Mouse (Mus musculus) intestine, embryonic 14.5 days (tissue): ENCODE data around the gene Atg4b. TPM values are rescaled to one million over a fixed set of nuclear protein-coding genes. Genes with fewer than 3 reads are reported as not detected.
"Not testable (repeated sequence)": the region's sequence is repeated elsewhere in the genome, so short reads cannot be mapped to it uniquely, and the experiment has no call there.

Source experiments
- ATAC-seq: fragments of 200-750 bp; cut with Nextera tagmentation; replicated peaks from 2 replicates; pipeline ENCODE4 v1.8.0; 2017; ENCODE audit warnings: low read depth, moderate number of reproducible peaks, moderate TSS enrichment, moderate library complexity; ENCODE audit not compliant: low FRiP score, low TSS enrichment
- DNase-seq: peaks from one replicate; pipeline ENCODE4 v3.0.0-alpha.2; 2018; ENCODE audit warnings: low spot score
- H3K27ac ChIP-seq: fragments of 300-500 bp; sonication (generic); 2 replicates; pipeline ENCODE4 v1.5.1; 2014; ENCODE audit warnings: low read depth, mild to moderate bottlenecking, control low read depth
- H3K27me3 ChIP-seq: fragments of 300-500 bp; sonication (generic); replicated peaks from 2 replicates; pipeline ENCODE4 v1.6.1; 2014; ENCODE audit warnings: low read length, control low read depth; ENCODE audit not compliant: control insufficient read depth, insufficient read depth
- H3K36me3 ChIP-seq: fragments of 300-500 bp; sonication (generic); 2 replicates; pipeline ENCODE4 v1.6.1; 2014; ENCODE audit warnings: low read length, control low read depth; ENCODE audit not compliant: control insufficient read depth, insufficient read depth
- H3K4me1 ChIP-seq: fragments of 300-500 bp; sonication (generic); replicated peaks from 2 replicates; pipeline ENCODE4 v1.6.1; 2014; ENCODE audit warnings: low read length, control low read depth, mixed read lengths; ENCODE audit not compliant: control insufficient read depth, insufficient read depth
- H3K4me2 ChIP-seq: fragments of 300-500 bp; sonication (generic); 2 replicates; pipeline ENCODE4 v1.6.1; 2014; ENCODE audit warnings: low read length
- H3K4me3 ChIP-seq: fragments of 300-500 bp; sonication (generic); 2 replicates; pipeline ENCODE4 v1.5.1; 2014; ENCODE audit warnings: low read depth, low read length, control low read depth, mixed read lengths
- H3K9ac ChIP-seq: fragments of 300-500 bp; sonication (generic); 2 replicates; pipeline ENCODE4 v1.6.1; 2014; ENCODE audit warnings: mild to moderate bottlenecking, low read length
- H3K9me3 ChIP-seq: fragments of 300-500 bp; sonication (generic); 2 replicates; pipeline ENCODE4 v1.6.1; 2016; ENCODE audit warnings: low read length, control low read depth; ENCODE audit not compliant: control insufficient read depth
- WGBS: fragments of 180-500 bp; shearing (Covaris S2); extraction: QIAGEN DNeasy Blood & Tissue Kit; methylation state at CpG from one replicate; pipeline ENCODE4 v1.1.7; 2014; 5-methylcytosine and 5-hydroxymethylcytosine counted together
- polyA plus RNA-seq: library from polyadenylated mRNA; unstranded; fragments of >200 nt; fragmentation: Nextera tagmentation; extraction: Ambion mirVana; gene quantifications from 2 replicates; pipeline ENCODE4 v1.2.1, GENCODE M21; 2014

The Atg4b gene
- polyA plus RNA-seq, 1 experiment from 2014 or later, result 82.4 TPM

GRCm38 (mm10) chr1:93834671-93835150, 83.4 kb downstream of the Atg4b start:
- no peak overlapping the region for H3K27ac ChIP-seq
- H3K4me2 ChIP-seq, result no peak overlapping the region
- peaks cover 11% of the 10 kb centered on the region for H3K36me3 ChIP-seq
- ATAC-seq (no peak), DNase-seq (no peak)
- no peaks in the 10 kb centered on the region for H3K9me3 ChIP-seq
- no peak overlapping the region for H3K4me3 ChIP-seq
- no peaks in the 10 kb centered on the region for H3K27me3 ChIP-seq
- 87% methylated on average over 7 of the region's 7 CpGs for WGBS
- H3K9ac ChIP-seq, result no peak overlapping the region
- H3K4me1 ChIP-seq, result no peaks in the 10 kb centered on the region

- WGBS, result 95% methylated on average over 4 of the region's 4 CpGs
- Histone ChIP-seq H3K27ac (no peak overlapping the region), H3K9ac (no peak overlapping the region), H3K27me3 (no peaks in the 10 kb centered on the region), H3K4me1 (no peaks in the 10 kb centered on the region), H3K9me3 (no peaks in the 10 kb centered on the region), H3K36me3 (peaks cover 11% of the 10 kb centered on the region), H3K4me3 (no peak overlapping the region), H3K4me2 (no peak overlapping the region)
- ATAC-seq, result no peak
- no peak for DNase-seq
These were observed 83.9 kb downstream of the Atg4b start for GRCm38 (mm10) chr1:93835211-93835610.

GRCm38 (mm10) chr1:93835876-93836531, 84.7 kb downstream of the Atg4b start:
- Histone ChIP-seq H3K4me3 (no peak overlapping the region), H3K36me3 (peaks cover 11% of the 10 kb centered on the region), H3K9ac (no peak overlapping the region), H3K4me2 (no peak overlapping the region), H3K4me1 (no peaks in the 10 kb centered on the region), H3K27me3 (no peaks in the 10 kb centered on the region), H3K9me3 (no peaks in the 10 kb centered on the region), H3K27ac (no peak overlapping the region)
- 87% methylated on average over 6 of the region's 6 CpGs for WGBS
- DNase-seq (no peak), ATAC-seq (no peak)

GRCm38 (mm10) chr1:93836532-93836913, 85.2 kb downstream of the Atg4b start:
- Histone ChIP-seq H3K9me3 (no peaks in the 10 kb centered on the region), H3K36me3 (peaks cover 11% of the 10 kb centered on the region), H3K9ac (no peak overlapping the region), H3K4me2 (no peak overlapping the region), H3K27me3 (no peaks in the 10 kb centered on the region), H3K4me1 (no peaks in the 10 kb centered on the region), H3K4me3 (no peak overlapping the region), H3K27ac (no peak overlapping the region)
- 86% methylated on average over 2 of the region's 2 CpGs for WGBS
- no peak for DNase-seq
- no peak for ATAC-seq

- no peak overlapping the region for H3K27ac ChIP-seq
- ATAC-seq, result no peak
- H3K4me2 ChIP-seq, result no peak overlapping the region
- no peak for DNase-seq
- H3K9ac ChIP-seq, result no peak overlapping the region
- peaks cover 11% of the 10 kb centered on the region for H3K36me3 ChIP-seq
- H3K4me3 ChIP-seq, result no peak overlapping the region
- WGBS, result 92% methylated on average over 8 of the region's 8 CpGs
- no peaks in the 10 kb centered on the region for H3K27me3 ChIP-seq
- H3K4me1 ChIP-seq, result no peaks in the 10 kb centered on the region
- no peaks in the 10 kb centered on the region for H3K9me3 ChIP-seq
These were observed 86.0 kb downstream of the Atg4b start for GRCm38 (mm10) chr1:93837335-93837734.

GRCm38 (mm10) chr1:93838569-93838968, 87.3 kb downstream of the Atg4b start:
- DNase-seq, H3K4me2 ChIP-seq, H3K4me3 ChIP-seq, H3K27ac ChIP-seq, H3K27me3 ChIP-seq, H3K9ac ChIP-seq, H3K9me3 ChIP-seq, H3K4me1 ChIP-seq, ATAC-seq: not testable (repeated sequence)
- 90% methylated on average over 8 of the region's 8 CpGs for WGBS
- peaks cover 11% of the 10 kb centered on the region for H3K36me3 ChIP-seq

Other genes with a start within 250 kb of the Atg4b start
- 6.6 and 7.2 TPM in 2 replicates for gene Farp2, start 239.4 kb upstream of the Atg4b start, polyA plus RNA-seq
- gene Stk25, start 92.8 kb upstream of the Atg4b start, polyA plus RNA-seq, result 179 and 195 TPM in 2 replicates
- gene Bok, start 65.8 kb upstream of the Atg4b start, polyA plus RNA-seq, result 46.5 and 51.3 TPM in 2 replicates
- gene Thap4, start 3.4 kb downstream of the Atg4b start, polyA plus RNA-seq, result 60.1 and 63.8 TPM in 2 replicates
- 272 and 288 TPM in 2 replicates for gene Dtymk, start 50.4 kb downstream of the Atg4b start, polyA plus RNA-seq
- gene Ing5, start 52.5 kb downstream of the Atg4b start, polyA plus RNA-seq, result 19.7 and 23.2 TPM in 2 replicates
- gene D2hgdh, start 73.4 kb downstream of the Atg4b start, polyA plus RNA-seq, result 13.5 and 14.8 TPM in 2 replicates
- gene Gal3st2, start 109.8 kb downstream of the Atg4b start, polyA plus RNA-seq, result 0.09 and 0.19 TPM in 2 replicates
- not detected in 2 replicates for gene Gal3st2b, start 166.8 kb downstream of the Atg4b start, polyA plus RNA-seq
- gene Gal3st2c, start 239.0 kb downstream of the Atg4b start, polyA plus RNA-seq, result 0.03 TPM in 1 of 2 replicates, not detected in the other